Mouse (Mus musculus) intestine, embryonic 14.5 days (tissue): Measurements from ENCODE around the gene Diablo. TPM values are rescaled to one million over a fixed set of nuclear protein-coding genes. Genes with fewer than 3 reads are reported as not detected.
A peak's percentile ranks its signal among the peaks of the same experiment; 100 is the strongest.

Experiments used
- ATAC-seq: fragments of 200-750 bp; cut with Nextera tagmentation; replicated peaks from 2 replicates; pipeline ENCODE4 v1.8.0; 2017; ENCODE audit warnings: low read depth, moderate number of reproducible peaks, moderate TSS enrichment, moderate library complexity; ENCODE audit not compliant: low FRiP score, low TSS enrichment
- DNase-seq: peaks from one replicate; pipeline ENCODE4 v3.0.0-alpha.2; 2018; ENCODE audit warnings: low spot score
- H3K27ac ChIP-seq: fragments of 300-500 bp; sonication (generic); 2 replicates; pipeline ENCODE4 v1.5.1; 2014; ENCODE audit warnings: low read depth, mild to moderate bottlenecking, control low read depth
- H3K27me3 ChIP-seq: fragments of 300-500 bp; sonication (generic); replicated peaks from 2 replicates; pipeline ENCODE4 v1.6.1; 2014; ENCODE audit warnings: low read length, control low read depth; ENCODE audit not compliant: control insufficient read depth, insufficient read depth
- H3K36me3 ChIP-seq: fragments of 300-500 bp; sonication (generic); 2 replicates; pipeline ENCODE4 v1.6.1; 2014; ENCODE audit warnings: low read length, control low read depth; ENCODE audit not compliant: control insufficient read depth, insufficient read depth
- H3K4me1 ChIP-seq: fragments of 300-500 bp; sonication (generic); replicated peaks from 2 replicates; pipeline ENCODE4 v1.6.1; 2014; ENCODE audit warnings: low read length, control low read depth, mixed read lengths; ENCODE audit not compliant: control insufficient read depth, insufficient read depth
- H3K4me2 ChIP-seq: fragments of 300-500 bp; sonication (generic); 2 replicates; pipeline ENCODE4 v1.6.1; 2014; ENCODE audit warnings: low read length
- H3K4me3 ChIP-seq: fragments of 300-500 bp; sonication (generic); 2 replicates; pipeline ENCODE4 v1.5.1; 2014; ENCODE audit warnings: low read depth, low read length, control low read depth, mixed read lengths
- H3K9ac ChIP-seq: fragments of 300-500 bp; sonication (generic); 2 replicates; pipeline ENCODE4 v1.6.1; 2014; ENCODE audit warnings: mild to moderate bottlenecking, low read length
- H3K9me3 ChIP-seq: fragments of 300-500 bp; sonication (generic); 2 replicates; pipeline ENCODE4 v1.6.1; 2016; ENCODE audit warnings: low read length, control low read depth; ENCODE audit not compliant: control insufficient read depth
- WGBS: fragments of 180-500 bp; shearing (Covaris S2); extraction: QIAGEN DNeasy Blood & Tissue Kit; methylation state at CpG from one replicate; pipeline ENCODE4 v1.1.7; 2014; 5-methylcytosine and 5-hydroxymethylcytosine counted together
- polyA plus RNA-seq: library from polyadenylated mRNA; unstranded; fragments of >200 nt; fragmentation: Nextera tagmentation; extraction: Ambion mirVana; gene quantifications from 2 replicates; pipeline ENCODE4 v1.2.1, GENCODE M21; 2014

Gene Diablo
- polyA plus RNA-seq, 1 experiment from 2014 or later, result 107 TPM

- Histone ChIP-seq H3K4me3 (no peak overlapping the region), H3K9ac (no peak overlapping the region), H3K9me3 (no peaks in the 10 kb centered on the region), H3K27ac (no peak overlapping the region), H3K27me3 (no peaks in the 10 kb centered on the region), H3K4me2 (no peak overlapping the region), H3K4me1 (no peaks in the 10 kb centered on the region), H3K36me3 (peaks cover 69% of the 10 kb centered on the region)
- WGBS, result 87% methylated on average over 8 of the region's 8 CpGs
- ATAC-seq (no peak), DNase-seq (no peak)
Observed at GRCm38 (mm10) chr5:123530056-123530455, 6.1 kb upstream of the Diablo start.

- whole genome bisulfite sequencing, result 73% methylated on average over 7 of the region's 7 CpGs
- Histone ChIP-seq H3K27ac (no peak overlapping the region), H3K27me3 (no peaks in the 10 kb centered on the region), H3K9ac (no peak overlapping the region), H3K4me2 (no peak overlapping the region), H3K4me1 (0 out of 2 replicates have a peak, but pooled peaks cover 2% of the 10 kb centered on the region), H3K9me3 (no peaks in the 10 kb centered on the region), H3K4me3 (no peak overlapping the region), H3K36me3 (peaks cover 56% of the 10 kb centered on the region)
- DNase-seq (no peak), ATAC-seq (no peak)
Observed at GRCm38 (mm10) chr5:123528641-123529040, 4.7 kb upstream of the Diablo start.

GRCm38 (mm10) chr5:123525916-123526495, 2.0 kb upstream of the Diablo start:
- Histone ChIP-seq H3K9ac (no peak overlapping the region), H3K36me3 (peaks cover 31% of the 10 kb centered on the region), H3K4me1 (peaks cover 9% of the 10 kb centered on the region), H3K9me3 (no peaks in the 10 kb centered on the region), H3K4me2 (no peak overlapping the region), H3K27me3 (no peaks in the 10 kb centered on the region), H3K4me3 (no peak overlapping the region), H3K27ac (0 out of 2 replicates have a peak overlapping the region, but pooled peaks have one; percentile 6)
- ATAC-seq, result no peak
- no peak for DNase-seq
- 88% methylated on average over 9 of the region's 9 CpGs for WGBS

DNA sequence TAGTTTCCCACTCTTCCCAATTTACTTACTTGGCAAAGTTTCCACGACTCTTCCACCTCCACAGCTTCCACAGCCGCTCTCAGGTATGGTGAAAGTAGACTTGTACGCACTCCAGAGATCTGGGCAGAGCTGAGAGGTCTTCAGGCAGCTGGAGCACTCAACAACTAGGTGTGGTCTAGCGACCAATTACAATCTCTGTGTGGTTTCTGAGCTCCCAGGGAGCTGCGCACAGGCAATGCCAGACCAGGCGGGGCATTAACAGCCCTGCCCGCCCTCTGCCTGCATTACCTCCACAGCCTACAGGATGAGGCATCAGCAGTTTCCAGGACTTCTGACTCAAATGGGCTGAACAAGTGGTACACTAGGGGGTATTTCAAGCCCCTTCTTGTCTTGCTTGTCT, 1.3 kb upstream of the Diablo start, which contains the start of gene Gm49027:
Gene Gm49027, minus strand, starts transcription at position 208 of the 400 bp plus-strand sequence.
- H3K4me2 ChIP-seq, result peak within 1 kb of the TSS; percentile 40
- no peak for ATAC-seq
- H3K27me3 ChIP-seq, result no peaks in the 10 kb centered on the region
- no peak for DNase-seq
- WGBS, result 83% methylated on average over 7 of the region's 7 CpGs
- peaks cover 9% of the 10 kb centered on the region for H3K4me1 ChIP-seq
- H3K36me3 ChIP-seq, result peaks cover 26% of the 10 kb centered on the region
- H3K27ac ChIP-seq, result peak within 1 kb of the TSS; percentile 6; the same call in 1 of the 2 replicates
- H3K4me3 ChIP-seq, result peak within 1 kb of the TSS; percentile 60
- H3K9ac ChIP-seq, result no peak within 1 kb of the TSS
- H3K9me3 ChIP-seq, result no peaks in the 10 kb centered on the region

- Histone ChIP-seq H3K27me3 (no peaks in the 10 kb centered on the region), H3K4me2 (peak overlapping the region; percentile 40), H3K4me3 (peak overlapping the region; percentile 60), H3K36me3 (peaks cover 17% of the 10 kb centered on the region), H3K9ac (peak overlapping the region; percentile 63; the same call in 1 of the 2 replicates), H3K9me3 (no peaks in the 10 kb centered on the region), H3K4me1 (peaks cover 12% of the 10 kb centered on the region), H3K27ac (no peak overlapping the region)
- ATAC-seq (peak; percentile 95), DNase-seq (no peak)
- 1% methylated on average over 26 of the region's 27 CpGs for WGBS
Observed at GRCm38 (mm10) chr5:123524393-123524750, 396 bp upstream of the Diablo start.

GRCm38 (mm10) chr5:123522166-123522565, 1.8 kb downstream of the Diablo start:
- Histone ChIP-seq H3K27ac (no peak overlapping the region), H3K4me2 (no peak overlapping the region), H3K27me3 (no peaks in the 10 kb centered on the region), H3K36me3 (peaks cover 18% of the 10 kb centered on the region), H3K4me1 (peaks cover 12% of the 10 kb centered on the region), H3K4me3 (no peak overlapping the region), H3K9ac (no peak overlapping the region), H3K9me3 (no peaks in the 10 kb centered on the region)
- ATAC-seq (no peak), DNase-seq (no peak)
- 81% methylated on average over 1 of the region's 1 CpGs for WGBS

GRCm38 (mm10) chr5:123521621-123522020, 2.4 kb downstream of the Diablo start:
- Histone ChIP-seq H3K9ac (no peak overlapping the region), H3K4me2 (no peak overlapping the region), H3K36me3 (peaks cover 24% of the 10 kb centered on the region), H3K27ac (no peak overlapping the region), H3K9me3 (no peaks in the 10 kb centered on the region), H3K4me3 (no peak overlapping the region), H3K4me1 (peaks cover 12% of the 10 kb centered on the region), H3K27me3 (no peaks in the 10 kb centered on the region)
- ATAC-seq (no peak), DNase-seq (no peak)
- 100% methylated on average over 1 of the region's 1 CpGs for WGBS

DNA sequence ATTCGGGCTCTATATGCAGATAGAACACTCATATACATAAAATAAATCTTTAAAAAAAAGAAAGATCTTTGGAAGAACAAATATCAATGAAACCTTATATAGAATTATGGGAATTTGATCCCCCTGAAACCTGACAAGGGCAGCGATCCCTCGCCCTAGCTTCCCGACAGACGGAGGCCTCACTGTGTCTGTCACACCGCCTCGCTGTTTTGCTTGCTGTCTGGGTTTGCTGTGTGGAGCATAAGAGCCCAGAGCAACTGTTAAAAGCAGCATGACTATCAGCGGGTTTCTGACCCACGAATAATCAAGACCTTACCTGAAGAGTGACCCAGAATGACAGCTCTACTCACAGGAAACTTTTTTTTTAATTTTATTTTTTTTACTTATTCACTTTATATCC, 3.3 kb downstream of the Diablo start:
- ATAC-seq (no peak), DNase-seq (no peak)
- Histone ChIP-seq H3K4me2 (no peak overlapping the region), H3K27ac (no peak overlapping the region), H3K9me3 (no peaks in the 10 kb centered on the region), H3K27me3 (no peaks in the 10 kb centered on the region), H3K36me3 (peaks cover 33% of the 10 kb centered on the region), H3K4me3 (no peak overlapping the region), H3K9ac (no peak overlapping the region), H3K4me1 (peaks cover 12% of the 10 kb centered on the region)
- WGBS, result 90% methylated on average over 9 of the region's 9 CpGs

DNA sequence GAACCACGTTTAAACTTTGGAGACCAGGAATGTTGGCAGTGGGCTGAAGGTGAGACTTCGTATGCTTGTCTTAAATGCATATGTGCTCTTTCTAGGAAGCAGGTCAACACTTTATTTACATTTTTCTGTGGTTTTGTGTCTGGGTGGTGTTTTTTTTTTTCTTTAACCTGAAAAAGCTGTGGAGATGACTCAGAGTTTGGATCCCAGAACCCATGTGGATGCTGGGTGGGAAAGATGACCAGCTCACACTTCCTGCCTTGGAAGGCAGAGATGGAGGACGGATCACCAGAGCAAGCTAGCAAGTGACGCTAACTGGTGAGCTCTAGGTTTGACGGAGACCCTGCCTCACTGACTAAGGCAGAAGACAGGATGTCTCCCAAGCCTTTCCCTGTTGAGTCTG, 9.1 kb downstream of the Diablo start:
- Histone ChIP-seq H3K4me2 (no peak overlapping the region), H3K4me3 (no peak overlapping the region), H3K27ac (no peak overlapping the region), H3K4me1 (0 out of 2 replicates have a peak, but pooled peaks cover 2% of the 10 kb centered on the region), H3K9ac (no peak overlapping the region), H3K9me3 (no peaks in the 10 kb centered on the region), H3K27me3 (no peaks in the 10 kb centered on the region), H3K36me3 (peaks cover 60% of the 10 kb centered on the region)
- no peak for ATAC-seq
- DNase-seq, result no peak
- 93% methylated on average over 5 of the region's 5 CpGs for WGBS
